Mouse (Mus musculus): ENCODE results near the gene Dyrk1a. TPM values are rescaled to one million over a fixed set of nuclear protein-coding genes. Genes with fewer than 3 reads are reported as not detected.

The Dyrk1a gene
- polyA plus RNA-seq, 1 experiment from 2014 or later, result 12.0 TPM

DNA sequence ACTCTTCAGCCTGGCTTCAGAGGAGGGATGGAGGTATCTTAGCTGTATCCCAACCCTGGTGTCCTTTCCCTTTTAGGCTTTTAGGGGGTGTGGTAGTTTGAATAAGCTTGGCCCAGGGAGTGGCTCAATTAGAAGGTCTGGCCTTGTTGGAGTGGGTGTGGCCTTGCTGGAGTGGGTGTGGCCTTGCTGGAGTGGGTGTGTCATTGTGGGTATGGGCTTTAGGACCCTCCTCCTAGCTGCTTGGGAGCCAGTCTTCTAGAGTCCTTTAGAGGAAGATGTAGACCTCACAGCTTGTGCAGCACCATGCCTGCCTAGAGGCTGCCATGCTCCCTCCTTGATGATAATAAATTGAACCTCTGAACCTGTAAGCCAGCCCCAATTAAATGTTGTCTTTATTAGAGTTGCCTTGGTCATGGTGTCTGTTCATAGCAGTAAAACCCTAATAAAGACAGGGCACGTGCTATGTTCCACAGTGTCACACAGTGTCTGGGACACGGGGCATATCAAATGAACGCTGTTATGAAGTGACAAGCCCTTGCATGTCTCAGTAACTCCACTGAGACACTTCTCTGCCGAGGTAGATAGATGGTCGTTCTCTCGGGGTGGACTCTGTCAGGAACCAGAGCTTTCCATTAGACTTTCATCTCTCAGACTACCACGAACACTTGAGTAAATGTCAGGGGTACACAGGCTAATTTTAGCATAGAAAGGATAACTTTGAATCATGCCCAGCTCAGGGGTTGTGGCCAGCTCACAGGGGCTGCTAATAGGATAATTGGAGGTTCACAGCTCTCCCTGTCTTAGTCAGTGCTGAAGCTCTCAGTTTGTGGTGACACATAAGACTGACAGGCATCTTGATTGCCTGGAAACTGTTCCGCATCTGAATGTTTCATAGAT, 166.9 kb downstream of the Dyrk1a start:
- WGBS, result 89% methylated on average over 8 of the region's 8 CpGs
- H3K4me1 ChIP-seq (ENCODE audit: control insufficient read depth, insufficient read depth, low read length), result no peaks in the 10 kb centered on the region
- H3K27ac ChIP-seq (ENCODE audit: low read length), result no peak overlapping the region
- H3K9me3 ChIP-seq (replicated peaks; ENCODE audit: control insufficient read depth, low read length, poor library complexity, severe bottlenecking), result no peaks in the 10 kb centered on the region
- no peaks in the 10 kb centered on the region for H3K27me3 ChIP-seq (ENCODE audit: control insufficient read depth, insufficient read depth, low read depth, low read length)
- H3K4me2 ChIP-seq (ENCODE audit: low read length), result no peak overlapping the region
- no peak overlapping the region for H3K9ac ChIP-seq (ENCODE audit: low read depth, low read length)
- no peak for ATAC-seq
- H3K36me3 ChIP-seq (ENCODE audit: control insufficient read depth, insufficient read depth, low read length), result no peaks in the 10 kb centered on the region
- H3K4me3 ChIP-seq (ENCODE audit: low read depth, low read length), result no peak overlapping the region

DNA sequence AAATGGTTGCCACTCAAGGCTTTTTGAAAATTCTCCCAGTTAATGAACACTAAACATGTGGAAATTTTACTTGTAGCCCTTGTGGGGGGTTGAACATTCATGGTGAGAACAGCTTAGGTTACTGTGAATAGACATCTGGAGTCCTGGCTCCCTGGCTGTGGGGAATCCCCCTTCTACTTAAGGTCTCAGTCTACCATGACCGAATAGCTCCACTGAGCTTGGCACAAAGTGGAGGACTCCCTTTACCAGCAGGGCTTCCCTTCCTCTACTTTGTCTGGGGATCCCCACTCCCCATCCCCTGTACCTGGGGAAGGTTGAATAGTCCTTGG, 167.5 kb downstream of the Dyrk1a start:
- H3K4me3 ChIP-seq (ENCODE audit: low read depth, low read length), result no peak overlapping the region
- 90% methylated on average over 1 of the region's 1 CpGs for WGBS
- no peaks in the 10 kb centered on the region for H3K27me3 ChIP-seq (ENCODE audit: control insufficient read depth, insufficient read depth, low read depth, low read length)
- H3K9ac ChIP-seq (ENCODE audit: low read depth, low read length), result no peak overlapping the region
- H3K27ac ChIP-seq (ENCODE audit: low read length), result no peak overlapping the region
- no peaks in the 10 kb centered on the region for H3K4me1 ChIP-seq (ENCODE audit: control insufficient read depth, insufficient read depth, low read length)
- no peak overlapping the region for H3K4me2 ChIP-seq (ENCODE audit: low read length)
- no peak for ATAC-seq
- H3K36me3 ChIP-seq (ENCODE audit: control insufficient read depth, insufficient read depth, low read length), result no peaks in the 10 kb centered on the region
- H3K9me3 ChIP-seq (replicated peaks; ENCODE audit: control insufficient read depth, low read length, poor library complexity, severe bottlenecking), result no peaks in the 10 kb centered on the region

DNA sequence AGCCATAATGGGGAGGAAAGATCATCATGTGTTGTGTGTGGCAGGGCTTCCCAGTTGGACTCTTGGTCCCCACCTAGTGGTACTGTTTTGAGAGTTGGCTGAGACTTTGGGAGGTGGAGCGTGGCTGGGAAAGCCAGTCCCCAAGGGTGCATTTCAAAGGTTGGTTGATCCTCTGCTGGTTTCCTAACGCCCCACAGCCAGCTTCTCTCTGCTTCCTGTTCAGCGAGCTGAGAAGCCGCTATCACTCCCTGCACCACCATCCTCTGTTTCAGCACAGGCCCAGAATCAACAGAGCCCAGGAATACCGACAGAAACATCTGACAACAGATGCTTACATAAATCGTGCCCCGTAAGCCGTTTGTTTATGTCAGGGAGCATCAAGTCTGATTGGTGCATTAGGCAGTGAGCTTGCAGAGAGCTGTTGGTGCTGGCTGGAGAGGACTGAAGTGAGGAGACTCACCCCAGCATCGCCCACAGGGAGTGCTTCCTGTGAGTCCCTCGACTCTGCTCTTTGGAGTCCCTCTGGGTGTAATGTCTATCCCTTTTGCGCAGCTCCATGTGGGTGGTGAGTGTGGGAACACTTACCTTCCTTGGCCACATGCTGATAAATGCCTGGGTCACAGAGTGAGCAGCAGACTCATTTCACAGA, 174.2 kb downstream of the Dyrk1a start:
- WGBS, result 4% methylated on average over 11 of the region's 11 CpGs
- H3K27me3 ChIP-seq (ENCODE audit: control insufficient read depth, insufficient read depth, low read depth, low read length), result no peaks in the 10 kb centered on the region
- H3K27ac ChIP-seq (ENCODE audit: low read length), result no peak overlapping the region
- no peaks in the 10 kb centered on the region for H3K9me3 ChIP-seq (replicated peaks; ENCODE audit: control insufficient read depth, low read length, poor library complexity, severe bottlenecking)
- no peaks in the 10 kb centered on the region for H3K36me3 ChIP-seq (ENCODE audit: control insufficient read depth, insufficient read depth, low read length)
- H3K4me2 ChIP-seq (ENCODE audit: low read length), result no peak overlapping the region; the same call in 1 of the 2 replicates
- no peak for ATAC-seq
- H3K4me3 ChIP-seq (ENCODE audit: low read depth, low read length), result no peak overlapping the region; the same call in 1 of the 2 replicates
- H3K4me1 ChIP-seq (ENCODE audit: control insufficient read depth, insufficient read depth, low read length), result 0 out of 2 replicates have a peak, but pooled peaks cover 3% of the 10 kb centered on the region
- no peak overlapping the region for H3K9ac ChIP-seq (ENCODE audit: low read depth, low read length)

DNA sequence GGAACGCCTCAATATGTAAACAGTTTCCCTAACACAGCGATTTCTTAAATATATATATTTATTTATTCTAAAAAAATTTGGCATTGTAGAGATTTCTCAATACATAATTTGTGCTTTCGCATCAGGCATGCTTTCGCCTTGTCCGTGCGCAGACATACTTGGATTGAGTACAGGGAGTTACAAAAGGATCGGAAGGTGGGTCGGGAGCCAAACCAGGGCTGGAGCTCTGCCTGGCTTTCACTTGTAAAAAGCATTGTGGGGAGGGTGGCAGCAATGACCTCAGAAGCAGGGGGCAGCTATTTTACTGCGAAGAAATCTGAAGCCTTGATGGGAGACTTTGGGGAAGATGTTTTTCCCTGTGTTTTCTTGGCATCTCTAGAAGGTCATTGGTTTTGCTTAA, 175.2 kb downstream of the Dyrk1a start:
- no peak overlapping the region for H3K27ac ChIP-seq (ENCODE audit: low read length)
- H3K9me3 ChIP-seq (replicated peaks; ENCODE audit: control insufficient read depth, low read length, poor library complexity, severe bottlenecking), result no peaks in the 10 kb centered on the region
- H3K4me2 ChIP-seq (ENCODE audit: low read length), result no peak overlapping the region
- no peak overlapping the region for H3K9ac ChIP-seq (ENCODE audit: low read depth, low read length)
- 75% methylated on average over 9 of the region's 9 CpGs for WGBS
- H3K4me1 ChIP-seq (ENCODE audit: control insufficient read depth, insufficient read depth, low read length), result 0 out of 2 replicates have a peak, but pooled peaks cover 3% of the 10 kb centered on the region
- H3K36me3 ChIP-seq (ENCODE audit: control insufficient read depth, insufficient read depth, low read length), result no peaks in the 10 kb centered on the region
- ATAC-seq, result no peak
- no peaks in the 10 kb centered on the region for H3K27me3 ChIP-seq (ENCODE audit: control insufficient read depth, insufficient read depth, low read depth, low read length)
- no peak overlapping the region for H3K4me3 ChIP-seq (ENCODE audit: low read depth, low read length)

Other genes starting within 250 kb of the Dyrk1a start
- 0.46 and 1.2 TPM in 2 replicates for gene Ripply3, start 241.6 kb upstream of the Dyrk1a start, polyA plus RNA-seq (2015; fragmentation: Nextera tagmentation; extraction: Ambion mirVana)
- 1,007 and 1,053 TPM in 2 replicates for gene Ttc3, start 199.4 kb upstream of the Dyrk1a start, polyA plus RNA-seq (2015; fragmentation: Nextera tagmentation; extraction: Ambion mirVana)
- gene Pigp, start 198.2 kb upstream of the Dyrk1a start, polyA plus RNA-seq (2015; fragmentation: Nextera tagmentation; extraction: Ambion mirVana), result 113 and 135 TPM in 2 replicates
- gene Vps26c, start 43.2 kb upstream of the Dyrk1a start, polyA plus RNA-seq (2015; fragmentation: Nextera tagmentation; extraction: Ambion mirVana), result 80.6 and 83.5 TPM in 2 replicates

Data from midbrain, embryonic 16.5 days (tissue).